Mouse (Mus musculus): ENCODE data around the gene Frem1. TPM values are rescaled to one million over a fixed set of nuclear protein-coding genes. Genes with fewer than 3 reads are reported as not detected.

Frem1 gene
- polyA plus RNA-seq, 1 experiment from 2014 or later = 0.35 TPM

DNA sequence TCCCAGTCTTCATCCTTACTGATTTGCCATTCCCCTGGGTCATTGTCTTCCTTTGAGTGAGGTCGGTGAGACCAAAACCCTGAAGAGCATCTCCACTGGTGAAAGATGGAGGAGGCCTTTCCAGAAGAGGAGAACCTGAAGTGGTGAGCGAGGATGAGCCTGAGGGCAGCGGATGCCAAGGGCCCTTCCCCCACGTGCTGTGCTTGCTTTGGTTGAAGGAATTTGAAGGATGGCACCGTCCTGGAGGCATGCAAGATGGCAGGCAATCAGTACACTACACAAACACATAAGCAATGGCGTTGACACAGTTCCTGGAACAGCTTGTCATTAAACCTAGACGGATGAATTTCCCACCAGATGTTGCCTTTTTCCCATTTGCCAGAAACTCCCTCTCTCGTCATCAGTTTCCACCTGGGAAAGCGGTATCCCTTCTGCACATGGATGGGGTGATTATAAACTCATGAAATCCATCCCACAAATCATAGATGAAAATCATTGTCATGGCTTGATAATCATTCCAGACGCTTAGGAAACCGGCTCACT lies 137.5 kb downstream of the Frem1 start:
- no peak for TF ChIP-seq CTCF (IDR thresholded peaks at IDR 0.05; ENCODE audit: low read depth)
- no peak for TF ChIP-seq EP300 (IDR thresholded peaks at IDR 0.05; ENCODE audit: low read depth)
- Histone ChIP-seq H3K9ac (replicated peaks) (no peak overlapping the region), H3K4me3 (ENCODE audit: low read depth, low read length) (no peak overlapping the region), H3K27me3 (ENCODE audit: insufficient read depth, low read length) (no peaks in the 10 kb centered on the region), H3K4me2 (ENCODE audit: low read depth, low read length) (no peak overlapping the region), H3K9me3 (ENCODE audit: low read length) (no peaks in the 10 kb centered on the region), H3K36me3 (replicated peaks; ENCODE audit: insufficient read depth, low read length) (no peaks in the 10 kb centered on the region), H3K27ac (ENCODE audit: low read depth) (no peak overlapping the region), H3K4me1 (ENCODE audit: insufficient read depth) (no peaks in the 10 kb centered on the region)
- 74% methylated on average over 11 of the region's 11 CpGs for WGBS (ENCODE audit: insufficient replicate concordance)
- DNase-seq = no peak
- no peak for ATAC-seq

DNA sequence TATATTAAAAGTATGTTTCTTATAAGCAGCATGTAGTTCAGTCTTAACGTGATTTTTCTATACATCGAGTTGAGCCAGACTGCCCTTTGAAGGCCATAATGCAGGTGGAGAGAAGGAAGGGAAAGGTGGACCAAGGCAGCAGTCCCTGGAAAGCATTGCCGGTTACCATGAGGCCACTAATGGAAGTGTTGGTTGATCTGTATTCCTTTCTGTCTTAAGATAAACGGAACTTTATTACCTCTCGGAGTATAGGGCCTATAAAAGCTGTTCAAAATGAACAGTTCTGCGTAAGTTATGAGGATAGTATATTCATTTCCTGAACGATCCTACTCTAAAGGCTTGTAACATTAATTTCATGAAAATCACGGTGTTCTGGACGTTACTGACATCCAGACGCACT lies 156.9 kb downstream of the Frem1 start:
- H3K36me3 ChIP-seq (replicated peaks; ENCODE audit: insufficient read depth, low read length) = no peaks in the 10 kb centered on the region
- H3K9me3 ChIP-seq (ENCODE audit: low read length) = no peaks in the 10 kb centered on the region
- ATAC-seq = no peak
- H3K27ac ChIP-seq (ENCODE audit: low read depth) = no peak overlapping the region
- H3K4me1 ChIP-seq (ENCODE audit: insufficient read depth) = no peaks in the 10 kb centered on the region
- WGBS (ENCODE audit: insufficient replicate concordance) = 83% methylated on average over 10 of the region's 10 CpGs
- no peak overlapping the region for H3K4me2 ChIP-seq (ENCODE audit: low read depth, low read length)
- no peak overlapping the region for H3K4me3 ChIP-seq (ENCODE audit: low read depth, low read length)
- DNase-seq = no peak
- no peak for TF ChIP-seq EP300 (IDR thresholded peaks at IDR 0.05; ENCODE audit: low read depth)
- no peak for TF ChIP-seq CTCF (IDR thresholded peaks at IDR 0.05; ENCODE audit: low read depth)
- H3K9ac ChIP-seq (replicated peaks) = no peak overlapping the region
- no peaks in the 10 kb centered on the region for H3K27me3 ChIP-seq (ENCODE audit: insufficient read depth, low read length)

DNA sequence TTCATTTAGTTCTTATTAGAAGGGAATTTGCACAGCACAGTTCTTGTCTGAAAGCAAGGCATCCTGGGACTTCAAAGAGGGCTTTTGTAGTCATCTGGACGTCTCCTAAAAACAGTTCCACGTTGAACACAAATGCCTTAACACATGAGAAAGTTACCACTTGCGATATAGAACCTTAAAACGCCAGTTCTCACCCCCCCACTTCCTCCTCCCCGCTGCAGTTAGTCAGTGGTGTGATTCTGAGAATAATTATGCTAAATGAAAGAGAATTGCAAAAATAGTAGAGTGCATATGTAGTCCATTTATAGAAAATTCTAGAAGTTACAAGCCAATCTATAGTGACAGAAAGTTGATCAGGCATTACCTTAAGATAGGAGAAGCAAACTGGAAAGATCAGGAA lies 159.9 kb downstream of the Frem1 start:
- no peaks in the 10 kb centered on the region for H3K36me3 ChIP-seq (replicated peaks; ENCODE audit: insufficient read depth, low read length)
- DNase-seq (no peak), ATAC-seq (no peak)
- no peaks in the 10 kb centered on the region for H3K27me3 ChIP-seq (ENCODE audit: insufficient read depth, low read length)
- H3K27ac ChIP-seq (ENCODE audit: low read depth) = no peak overlapping the region
- H3K4me2 ChIP-seq (ENCODE audit: low read depth, low read length) = no peak overlapping the region
- no peak for TF ChIP-seq EP300 (IDR thresholded peaks at IDR 0.05; ENCODE audit: low read depth)
- no peak for TF ChIP-seq CTCF (IDR thresholded peaks at IDR 0.05; ENCODE audit: low read depth)
- H3K9ac ChIP-seq (replicated peaks) = no peak overlapping the region
- WGBS (ENCODE audit: insufficient replicate concordance) = 69% methylated on average over 5 of the region's 5 CpGs
- no peaks in the 10 kb centered on the region for H3K4me1 ChIP-seq (ENCODE audit: insufficient read depth)
- H3K9me3 ChIP-seq (ENCODE audit: low read length) = no peaks in the 10 kb centered on the region
- H3K4me3 ChIP-seq (ENCODE audit: low read depth, low read length) = no peak overlapping the region

DNA sequence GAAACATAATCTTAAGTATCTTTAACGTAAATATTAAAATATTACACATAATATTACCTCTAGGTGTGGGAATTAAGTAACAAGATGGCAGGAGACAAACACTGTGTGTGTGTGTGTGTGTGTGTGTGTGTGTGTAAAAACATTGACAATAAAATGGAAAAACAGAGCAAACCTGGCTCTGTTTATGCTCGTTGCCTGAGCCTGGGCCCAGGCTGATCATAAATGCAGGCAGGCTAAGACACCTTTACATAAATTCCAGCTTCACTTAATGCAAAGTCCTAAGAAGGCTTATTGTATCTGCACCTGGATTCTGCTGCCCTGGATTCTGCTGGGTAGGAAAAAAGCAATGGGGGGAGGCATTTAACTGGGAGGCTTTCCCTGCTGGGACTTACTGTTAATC lies 160.6 kb downstream of the Frem1 start:
- Histone ChIP-seq H3K27ac (ENCODE audit: low read depth) (no peak overlapping the region), H3K4me2 (ENCODE audit: low read depth, low read length) (no peak overlapping the region), H3K9ac (replicated peaks) (no peak overlapping the region), H3K9me3 (ENCODE audit: low read length) (no peaks in the 10 kb centered on the region), H3K4me3 (ENCODE audit: low read depth, low read length) (no peak overlapping the region), H3K4me1 (ENCODE audit: insufficient read depth) (no peaks in the 10 kb centered on the region), H3K36me3 (replicated peaks; ENCODE audit: insufficient read depth, low read length) (no peaks in the 10 kb centered on the region), H3K27me3 (ENCODE audit: insufficient read depth, low read length) (no peaks in the 10 kb centered on the region)
- no peak for DNase-seq
- ATAC-seq = no peak
- WGBS (ENCODE audit: insufficient replicate concordance) = 64% methylated on average over 2 of the region's 2 CpGs
- TF ChIP-seq CTCF (IDR thresholded peaks at IDR 0.05; ENCODE audit: low read depth) (no peak), EP300 (IDR thresholded peaks at IDR 0.05; ENCODE audit: low read depth) (no peak)

DNA sequence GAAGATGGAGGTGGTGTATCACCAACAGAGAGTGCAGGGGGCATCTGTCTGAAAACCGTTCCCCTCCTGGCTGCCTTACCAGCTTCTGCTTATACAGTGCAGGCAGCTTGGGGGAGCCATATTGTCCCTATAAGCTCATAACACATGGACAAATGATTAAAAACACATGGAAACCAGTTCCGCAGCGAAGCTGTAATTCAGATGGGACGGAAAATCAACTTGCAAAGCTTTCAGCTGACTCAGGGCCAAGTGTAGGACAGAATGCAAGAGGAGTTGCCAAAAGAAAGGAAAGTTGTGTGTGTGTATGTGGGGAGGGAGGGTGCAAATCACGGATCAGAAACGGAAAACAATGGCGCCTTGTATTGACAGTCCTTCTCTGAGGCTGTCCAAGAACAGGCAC lies 161.1 kb downstream of the Frem1 start:
- 83% methylated on average over 7 of the region's 7 CpGs for WGBS (ENCODE audit: insufficient replicate concordance)
- Histone ChIP-seq H3K9me3 (ENCODE audit: low read length) (no peaks in the 10 kb centered on the region), H3K9ac (replicated peaks) (no peak overlapping the region), H3K4me3 (ENCODE audit: low read depth, low read length) (no peak overlapping the region), H3K27ac (ENCODE audit: low read depth) (no peak overlapping the region), H3K4me1 (ENCODE audit: insufficient read depth) (no peaks in the 10 kb centered on the region), H3K36me3 (replicated peaks; ENCODE audit: insufficient read depth, low read length) (no peaks in the 10 kb centered on the region), H3K27me3 (ENCODE audit: insufficient read depth, low read length) (no peaks in the 10 kb centered on the region), H3K4me2 (ENCODE audit: low read depth, low read length) (no peak overlapping the region)
- no peak for DNase-seq
- TF ChIP-seq CTCF (IDR thresholded peaks at IDR 0.05; ENCODE audit: low read depth) (no peak), EP300 (IDR thresholded peaks at IDR 0.05; ENCODE audit: low read depth) (no peak)
- ATAC-seq = no peak

DNA sequence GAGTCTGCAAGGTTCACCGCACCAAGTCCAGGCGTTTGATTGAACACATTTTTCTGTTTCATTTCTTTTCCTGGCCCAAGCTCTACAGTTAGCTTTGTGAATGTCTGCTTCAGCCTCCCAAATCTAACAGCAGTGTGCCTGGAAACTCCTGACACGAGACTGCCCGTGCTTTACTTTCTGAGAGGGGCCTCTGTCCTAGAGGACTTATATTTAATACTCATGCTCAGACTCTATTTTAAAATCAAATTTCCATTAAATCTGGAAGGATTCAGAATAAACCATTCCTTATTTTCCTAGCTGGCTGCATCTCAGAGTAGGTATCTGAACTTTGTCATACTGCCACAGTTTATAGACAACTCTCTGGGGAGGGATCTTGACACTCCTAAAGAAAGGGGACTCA lies 161.6 kb downstream of the Frem1 start:
- H3K36me3 ChIP-seq (replicated peaks; ENCODE audit: insufficient read depth, low read length) = no peaks in the 10 kb centered on the region
- 76% methylated on average over 4 of the region's 4 CpGs for WGBS (ENCODE audit: insufficient replicate concordance)
- H3K27me3 ChIP-seq (ENCODE audit: insufficient read depth, low read length) = no peaks in the 10 kb centered on the region
- no peaks in the 10 kb centered on the region for H3K9me3 ChIP-seq (ENCODE audit: low read length)
- no peak overlapping the region for H3K27ac ChIP-seq (ENCODE audit: low read depth)
- H3K4me1 ChIP-seq (ENCODE audit: insufficient read depth) = no peaks in the 10 kb centered on the region
- no peak overlapping the region for H3K4me2 ChIP-seq (ENCODE audit: low read depth, low read length)
- H3K4me3 ChIP-seq (ENCODE audit: low read depth, low read length) = no peak overlapping the region
- H3K9ac ChIP-seq (replicated peaks) = no peak overlapping the region
- no peak for DNase-seq
- TF ChIP-seq EP300 (IDR thresholded peaks at IDR 0.05; ENCODE audit: low read depth) = no peak
- no peak for TF ChIP-seq CTCF (IDR thresholded peaks at IDR 0.05; ENCODE audit: low read depth)
- ATAC-seq = no peak

DNA sequence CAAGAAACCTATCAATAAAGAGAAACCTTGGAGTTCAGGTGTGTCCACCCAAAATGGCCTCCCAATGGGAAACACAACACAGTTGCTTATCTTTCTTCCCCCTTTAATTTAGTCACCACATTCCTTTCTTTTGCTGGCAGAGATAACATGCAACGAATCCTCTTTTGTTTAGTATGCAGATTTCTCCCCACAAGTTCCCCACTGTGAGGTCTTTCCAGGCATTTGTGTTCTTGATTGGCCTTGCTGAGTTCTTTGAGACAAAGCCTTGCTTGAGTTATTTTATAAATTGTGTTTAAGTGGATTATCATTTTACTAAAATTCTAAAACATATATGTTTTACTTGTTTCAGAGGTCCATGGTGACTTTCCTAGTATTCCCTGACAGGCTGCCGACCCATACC lies 166.0 kb downstream of the Frem1 start:
- no peak overlapping the region for H3K9ac ChIP-seq (replicated peaks)
- no peak overlapping the region for H3K27ac ChIP-seq (ENCODE audit: low read depth)
- H3K27me3 ChIP-seq (ENCODE audit: insufficient read depth, low read length) = no peaks in the 10 kb centered on the region
- no peaks in the 10 kb centered on the region for H3K9me3 ChIP-seq (ENCODE audit: low read length)
- 62% methylated on average over 2 of the region's 2 CpGs for WGBS (ENCODE audit: insufficient replicate concordance)
- ATAC-seq = no peak
- no peak overlapping the region for H3K4me2 ChIP-seq (ENCODE audit: low read depth, low read length)
- TF ChIP-seq CTCF (IDR thresholded peaks at IDR 0.05; ENCODE audit: low read depth) = no peak
- TF ChIP-seq EP300 (IDR thresholded peaks at IDR 0.05; ENCODE audit: low read depth) = no peak
- no peak for DNase-seq
- no peak overlapping the region for H3K4me3 ChIP-seq (ENCODE audit: low read depth, low read length)
- H3K4me1 ChIP-seq (ENCODE audit: insufficient read depth) = no peaks in the 10 kb centered on the region
- no peaks in the 10 kb centered on the region for H3K36me3 ChIP-seq (replicated peaks; ENCODE audit: insufficient read depth, low read length)

All from liver, postnatal 0 days (tissue).